Mouse (Mus musculus): ENCODE results near the gene Rnf227. TPM values are rescaled to one million over a fixed set of nuclear protein-coding genes. Genes with fewer than 3 reads are reported as not detected.

Gene Rnf227
- total RNA-seq, 2 experiments from 2014 or later, result 5.2 to 5.5 TPM

DNA sequence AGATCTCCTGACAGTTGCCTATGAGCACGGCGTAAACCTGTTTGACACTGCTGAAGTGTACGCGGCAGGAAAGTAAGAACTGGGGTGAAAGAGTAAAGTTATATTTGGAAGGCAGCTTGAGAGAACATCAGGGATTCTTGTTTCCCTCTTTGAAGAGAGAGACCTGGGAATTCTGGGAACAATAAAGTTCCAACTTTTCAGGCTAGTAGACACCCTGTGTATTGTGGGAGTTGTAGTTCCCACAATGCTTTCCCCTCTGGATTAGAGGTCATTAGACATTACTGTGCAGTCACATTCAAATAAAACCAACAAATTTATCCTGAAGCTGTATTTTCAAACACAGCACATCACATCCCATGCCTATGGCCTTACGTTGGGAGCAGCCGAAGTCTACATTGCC lies 11.7 kb upstream of the Rnf227 start:
- DNase-seq (ENCODE audit: low spot score in 2 of 2), result no peak

DNA sequence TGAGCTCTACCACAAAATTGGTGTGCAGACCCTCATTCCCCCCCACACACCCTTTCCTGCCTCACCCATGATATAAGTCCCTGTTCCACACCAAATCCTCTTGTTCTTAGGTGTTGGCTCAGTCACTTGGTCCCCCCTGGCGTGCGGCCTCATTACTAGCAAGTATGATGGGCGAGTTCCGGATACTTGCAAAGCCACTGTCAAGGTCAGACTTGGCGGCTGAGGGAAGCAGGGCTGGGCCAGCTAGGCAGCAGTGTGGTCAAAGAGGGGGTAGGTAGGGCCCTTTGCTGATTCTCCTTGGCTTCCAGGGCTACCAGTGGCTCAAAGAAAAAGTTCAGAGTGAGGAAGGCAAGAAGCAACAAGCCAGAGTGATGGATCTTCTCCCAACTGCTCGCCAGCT lies 9.1 kb upstream of the Rnf227 start:
- peak in 1 of 2 experiments; percentile 25 for DNase-seq (ENCODE audit: low spot score in 2 of 2)

DNA sequence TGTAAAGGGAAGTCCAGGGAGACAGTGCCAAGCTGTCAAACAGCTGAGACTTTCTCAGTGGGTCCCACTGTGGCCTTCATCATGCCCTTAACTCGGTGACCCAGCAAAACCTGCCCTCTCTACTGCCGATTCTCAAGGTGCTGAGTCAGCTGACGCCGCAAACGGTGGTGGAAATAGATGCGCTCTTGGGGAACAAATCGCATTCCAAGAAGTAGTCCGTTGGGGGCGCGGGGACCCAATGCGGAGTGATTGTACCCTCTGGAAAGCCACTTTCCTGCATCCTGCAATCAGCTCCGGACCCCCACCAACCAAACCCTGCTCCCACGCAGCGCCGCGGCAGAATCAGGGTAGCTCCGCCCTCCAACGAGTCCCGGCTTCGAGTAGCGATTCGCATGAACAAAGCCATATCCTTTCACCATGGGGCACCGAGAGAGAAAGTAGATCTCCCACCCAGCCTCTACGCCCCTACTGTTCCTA lies 8.3 kb upstream of the Rnf227 start:
- peak; percentile 67 for DNase-seq (ENCODE audit: low spot score in 2 of 2)

DNA sequence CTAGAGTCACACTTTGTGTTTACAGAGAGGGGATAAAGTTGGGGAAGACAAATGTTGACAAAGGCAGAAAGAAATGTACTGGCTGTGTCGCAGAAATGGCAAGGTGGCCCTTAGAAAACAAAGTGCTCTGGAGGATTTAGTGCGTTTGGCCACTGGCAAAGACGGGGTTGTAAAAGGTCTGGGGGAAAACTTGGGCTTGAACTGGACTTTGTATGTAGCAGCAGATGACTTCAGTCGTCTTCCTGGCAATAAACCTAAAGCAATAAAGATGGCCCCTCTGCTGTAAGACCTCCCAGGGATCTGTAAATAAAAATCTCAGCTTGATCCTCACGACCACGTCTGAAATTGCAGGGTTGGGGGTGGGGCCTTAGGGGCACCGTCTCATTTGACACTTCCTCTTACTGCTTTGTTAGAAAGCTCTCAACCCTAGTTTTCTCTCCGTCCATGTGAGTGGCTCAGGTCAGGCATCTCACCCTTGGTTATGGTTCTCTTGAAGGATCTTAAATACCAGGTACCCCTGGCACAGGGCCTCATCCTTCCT lies 7.5 kb upstream of the Rnf227 start:
- no peak for DNase-seq (ENCODE audit: low spot score in 2 of 2)

DNA sequence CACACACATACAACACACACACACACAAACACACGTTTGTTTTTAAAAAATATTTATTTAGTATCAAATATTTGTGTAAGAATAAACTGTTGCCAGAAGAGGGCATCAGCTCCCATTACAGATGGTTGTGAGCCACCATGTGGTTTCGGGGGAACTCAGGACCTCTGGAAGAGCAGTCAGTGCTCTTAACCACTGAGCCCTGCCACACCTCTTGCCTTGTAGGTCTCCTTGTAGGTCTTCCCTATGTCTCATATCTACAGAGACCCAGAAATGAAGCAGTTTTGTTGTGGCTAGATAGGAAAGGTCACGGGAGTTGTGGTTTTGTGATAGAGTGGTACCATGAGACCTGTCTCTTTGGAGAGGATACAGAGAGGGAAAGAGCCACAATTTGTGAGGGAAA lies 6.3 kb upstream of the Rnf227 start:
- no peak for DNase-seq (ENCODE audit: low spot score in 2 of 2)

DNA sequence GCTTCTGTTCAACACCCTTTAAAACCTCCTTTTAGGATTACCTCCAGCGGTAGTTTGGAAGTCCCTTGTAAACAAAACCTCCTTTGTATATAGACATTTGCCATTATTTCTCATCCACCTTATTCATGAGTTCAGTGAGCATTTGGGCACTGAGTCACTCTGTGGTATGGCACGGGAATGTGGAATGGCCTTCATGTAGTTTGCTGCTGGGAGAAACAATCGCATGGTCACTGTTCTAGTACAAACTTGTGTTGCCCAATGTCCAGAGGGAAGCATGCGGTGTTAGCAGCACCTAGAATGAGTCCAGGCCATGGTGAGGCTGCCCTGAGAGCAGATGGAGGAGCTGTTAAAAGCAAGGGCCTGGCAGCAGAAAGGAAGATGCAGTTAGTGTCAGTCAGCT lies 5.5 kb upstream of the Rnf227 start:
- DNase-seq (ENCODE audit: low spot score in 2 of 2), result no peak

DNA sequence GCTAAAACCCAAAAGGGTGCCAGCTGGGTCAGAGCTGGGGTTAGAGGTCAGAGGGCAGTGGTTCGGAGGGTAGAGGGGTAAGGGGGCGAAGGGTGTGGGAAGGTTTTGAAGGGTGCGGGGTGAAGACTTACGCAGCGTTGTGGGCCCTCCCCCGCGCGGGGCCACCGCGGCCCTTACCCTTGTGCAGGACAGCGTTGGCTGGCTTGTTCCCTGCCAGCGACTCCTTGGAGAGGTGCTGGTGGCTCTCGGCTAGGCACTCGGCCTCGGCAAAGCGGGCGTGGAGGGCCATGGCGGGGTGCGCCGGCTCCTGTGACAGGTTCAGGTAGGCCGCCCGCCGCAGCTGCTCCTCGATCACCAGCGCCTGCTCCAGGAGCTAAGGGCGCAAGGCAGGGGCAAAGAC lies 6.2 kb downstream of the Rnf227 start:
- DNase-seq (ENCODE audit: low spot score in 2 of 2), result no peak

DNA sequence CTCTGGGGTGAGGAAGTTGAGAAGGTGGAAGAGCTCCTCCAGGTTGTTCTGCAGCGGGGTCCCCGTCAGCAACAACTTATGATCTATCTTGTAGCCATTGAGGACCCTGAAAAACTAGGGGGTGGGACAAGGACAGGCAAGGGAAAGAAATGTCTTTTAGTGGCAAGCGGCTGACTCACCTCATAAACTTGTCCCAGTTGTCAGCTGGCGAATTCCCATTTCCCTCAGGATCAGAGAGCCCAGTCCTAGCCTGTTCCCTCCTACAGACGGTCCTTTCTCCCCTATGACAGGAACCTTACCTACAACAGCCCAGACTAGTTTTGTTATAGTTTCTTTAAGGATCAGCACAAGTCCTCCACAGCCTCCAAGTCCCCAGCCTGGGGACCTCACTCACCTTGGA lies 16.3 kb downstream of the Rnf227 start:
- no peak for DNase-seq (ENCODE audit: low spot score in 2 of 2)

DNA sequence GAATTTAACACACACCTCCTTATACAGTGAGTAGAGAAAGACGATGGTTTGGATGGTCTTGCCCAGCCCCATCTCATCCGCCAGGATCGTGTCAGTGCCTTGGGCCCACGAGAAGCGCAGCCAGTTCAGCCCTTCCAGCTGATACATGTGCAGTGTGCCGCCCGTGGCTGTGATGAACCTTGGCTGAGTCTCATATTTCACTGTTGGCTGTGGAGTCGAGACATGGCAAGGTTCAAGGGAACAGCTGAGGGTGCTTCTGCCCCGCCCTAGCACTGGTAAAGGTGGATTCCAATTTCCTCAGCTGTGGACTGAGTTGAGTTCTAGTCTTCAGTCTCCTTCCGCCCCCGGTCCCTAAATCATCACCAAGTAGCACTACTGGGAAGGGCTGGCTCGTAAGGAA lies 17.4 kb downstream of the Rnf227 start:
- no peak for DNase-seq (ENCODE audit: low spot score in 2 of 2)

DNA sequence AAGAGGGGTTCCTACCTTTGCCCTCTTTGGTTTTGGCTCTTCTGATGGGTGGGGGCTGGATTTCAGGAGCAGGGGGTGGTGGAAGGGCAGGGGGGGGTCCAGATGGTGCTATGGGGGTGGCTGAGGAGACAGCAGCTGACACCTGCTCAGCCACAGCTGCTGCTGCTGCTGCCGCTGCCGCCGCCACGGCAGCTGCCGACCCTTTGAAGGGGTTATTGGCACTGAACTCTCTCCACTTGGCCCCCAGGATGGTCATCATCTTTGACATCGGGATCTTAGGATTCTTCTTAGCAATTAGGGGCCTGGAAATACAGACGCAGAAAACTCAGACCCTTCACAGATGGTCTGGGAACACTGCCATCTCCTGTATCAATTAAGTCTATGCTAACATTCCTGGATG lies 21.8 kb downstream of the Rnf227 start:
- DNase-seq (ENCODE audit: low spot score in 2 of 2), result no peak

DNA sequence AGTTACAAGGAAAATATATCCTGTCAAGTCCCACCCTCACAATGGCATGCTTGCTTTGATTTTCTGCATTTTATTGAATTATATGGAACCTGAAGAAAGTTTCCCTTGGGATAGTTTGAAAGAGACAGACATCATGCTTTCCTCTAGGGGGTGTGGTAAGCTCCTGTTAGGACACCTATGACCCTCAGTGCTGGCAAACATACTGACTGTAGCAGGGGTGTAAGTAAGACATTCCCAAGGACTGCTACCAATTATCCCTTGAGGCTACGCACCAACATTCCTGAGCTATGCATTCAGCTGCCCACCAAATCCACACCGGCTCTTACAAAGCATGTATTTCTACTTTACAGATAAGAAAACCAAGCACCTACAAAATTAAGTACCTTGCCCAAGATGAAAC lies 22.2 kb downstream of the Rnf227 start:
- no peak for DNase-seq (ENCODE audit: low spot score in 2 of 2)

DNA sequence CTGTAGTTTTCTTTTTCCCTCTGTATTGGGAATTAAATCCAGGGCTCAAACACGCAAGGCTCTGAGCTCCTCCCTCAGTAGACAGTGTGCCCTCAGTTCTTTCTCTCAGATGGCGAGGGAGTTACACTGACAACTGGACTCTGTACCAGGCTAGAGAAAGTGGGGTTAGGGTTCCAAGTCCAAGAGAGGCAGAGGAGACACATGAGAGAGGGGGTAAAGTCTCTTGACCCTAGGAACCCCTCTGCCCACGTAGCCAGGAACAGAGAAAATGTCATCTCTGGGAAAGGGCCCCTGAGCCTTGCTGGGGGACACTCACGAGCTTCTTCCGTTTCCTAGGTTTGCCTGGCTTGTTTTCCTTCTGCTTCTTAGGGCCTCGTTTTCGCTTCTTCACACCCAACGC lies 24.1 kb downstream of the Rnf227 start:
- no peak for DNase-seq (ENCODE audit: low spot score in 2 of 2)

DNA sequence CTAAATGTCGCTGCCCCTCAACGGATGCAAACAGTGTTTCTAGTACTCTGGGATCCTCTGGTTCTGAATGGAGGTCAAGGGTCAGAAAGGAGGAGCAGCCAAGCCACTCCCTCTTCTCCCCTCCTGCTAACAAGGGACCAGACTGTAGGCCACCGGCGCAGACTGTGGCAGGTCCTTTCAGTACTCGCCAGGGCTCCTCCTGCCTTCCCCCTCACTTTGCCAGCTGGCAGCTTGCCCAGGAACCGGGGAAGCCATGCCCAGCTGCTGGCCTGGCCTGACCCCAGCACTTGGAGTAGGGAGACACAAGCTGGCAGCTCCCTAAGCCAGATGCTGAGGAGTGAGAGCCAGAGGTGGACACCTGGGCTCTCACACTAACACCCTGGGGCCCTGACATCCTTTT lies 24.6 kb downstream of the Rnf227 start:
- DNase-seq (ENCODE audit: low spot score in 2 of 2), result peak; percentile 91 to 94

DNA sequence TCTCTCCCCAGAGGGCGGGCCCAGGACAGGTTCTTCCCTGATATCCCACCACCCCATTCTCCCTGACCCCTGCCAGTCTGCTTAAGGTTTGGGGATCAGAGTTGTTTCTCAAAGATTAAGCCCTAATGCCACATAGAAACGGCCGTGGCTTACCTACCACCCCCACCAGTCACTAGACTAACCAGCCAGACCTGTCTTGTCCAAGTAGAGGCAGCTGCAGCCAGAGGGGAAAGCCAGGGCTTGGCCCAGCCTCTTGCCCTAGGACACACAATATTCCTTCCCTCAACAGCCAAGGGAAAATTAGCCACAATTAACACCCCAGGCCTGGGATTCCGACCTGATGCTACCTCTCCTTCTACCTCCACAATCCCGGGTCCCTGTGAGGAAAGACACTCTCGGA lies 25.5 kb downstream of the Rnf227 start:
- no peak for DNase-seq (ENCODE audit: low spot score in 2 of 2)

DNA sequence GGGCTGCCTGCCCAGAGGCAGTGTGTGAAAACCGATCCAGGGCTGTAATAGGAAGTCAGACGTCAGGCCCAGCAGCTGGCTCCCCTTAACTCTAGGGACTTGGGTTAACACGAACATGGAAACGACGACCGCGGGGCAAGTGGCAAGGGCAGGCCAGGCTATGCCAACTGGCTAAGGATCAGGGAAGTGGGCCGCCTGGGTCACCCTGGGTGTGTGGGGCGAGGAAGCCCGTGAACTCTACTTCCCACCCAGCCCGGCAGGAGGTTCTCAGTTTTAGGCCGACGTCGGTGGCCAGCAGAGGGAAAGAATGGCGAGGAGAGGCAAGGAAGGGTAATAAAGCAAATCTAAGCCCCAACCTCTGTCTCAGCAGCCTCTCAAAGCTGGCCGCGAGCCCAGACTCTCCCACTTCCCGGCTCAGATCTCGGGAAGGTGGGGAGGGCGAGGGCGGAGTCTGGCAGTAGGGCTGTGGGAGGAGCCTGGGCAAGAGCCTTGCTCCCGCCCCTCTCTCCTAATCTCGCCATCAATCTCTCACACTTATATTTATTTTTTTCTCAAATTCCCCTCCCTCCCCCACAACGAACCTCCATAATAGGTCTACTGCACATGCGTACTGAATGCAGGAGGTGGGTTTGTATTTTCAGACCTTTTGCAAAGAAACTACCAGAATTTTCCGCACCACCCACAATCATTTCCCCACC lies 26.0 kb downstream of the Rnf227 start:
- DNase-seq (ENCODE audit: low spot score in 2 of 2), result peak; percentile 92

DNA sequence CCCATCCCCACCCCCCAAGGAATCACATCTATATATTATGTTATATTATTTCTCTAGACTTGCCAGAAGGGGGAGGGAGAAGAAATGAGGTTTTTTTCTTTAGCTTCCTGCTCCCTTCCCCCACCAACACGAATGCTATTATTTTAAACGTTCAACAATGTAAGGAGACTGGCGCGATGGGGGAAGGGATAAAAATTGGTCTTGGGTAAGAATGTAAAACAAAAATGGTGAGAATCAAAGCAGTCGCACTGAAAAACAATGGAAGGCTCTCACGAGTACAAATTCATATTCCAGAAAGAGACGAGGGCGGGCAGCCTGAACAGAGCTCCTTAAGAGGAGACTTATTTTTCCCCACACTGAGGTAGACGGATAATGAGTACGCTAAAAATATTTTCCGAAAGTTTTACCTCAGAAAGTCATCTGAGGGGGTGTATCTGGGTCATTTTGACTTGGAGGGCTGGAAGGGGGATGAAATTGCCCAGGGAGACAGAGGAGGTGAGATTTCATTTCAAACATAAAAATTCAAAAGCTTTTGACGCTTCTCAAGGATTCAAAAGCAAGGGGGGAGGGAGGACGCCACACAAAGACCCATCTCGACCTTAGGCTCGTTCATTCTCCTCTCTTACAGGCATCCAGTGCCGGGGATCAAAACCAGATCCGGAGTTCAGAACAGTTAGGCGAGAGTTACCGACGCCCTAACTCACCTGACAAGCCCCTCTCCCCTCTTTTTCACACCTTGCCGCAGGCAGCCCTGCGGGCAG lies 26.8 kb downstream of the Rnf227 start:
- DNase-seq (ENCODE audit: low spot score in 2 of 2), result peak; percentile 29 to 35

DNA sequence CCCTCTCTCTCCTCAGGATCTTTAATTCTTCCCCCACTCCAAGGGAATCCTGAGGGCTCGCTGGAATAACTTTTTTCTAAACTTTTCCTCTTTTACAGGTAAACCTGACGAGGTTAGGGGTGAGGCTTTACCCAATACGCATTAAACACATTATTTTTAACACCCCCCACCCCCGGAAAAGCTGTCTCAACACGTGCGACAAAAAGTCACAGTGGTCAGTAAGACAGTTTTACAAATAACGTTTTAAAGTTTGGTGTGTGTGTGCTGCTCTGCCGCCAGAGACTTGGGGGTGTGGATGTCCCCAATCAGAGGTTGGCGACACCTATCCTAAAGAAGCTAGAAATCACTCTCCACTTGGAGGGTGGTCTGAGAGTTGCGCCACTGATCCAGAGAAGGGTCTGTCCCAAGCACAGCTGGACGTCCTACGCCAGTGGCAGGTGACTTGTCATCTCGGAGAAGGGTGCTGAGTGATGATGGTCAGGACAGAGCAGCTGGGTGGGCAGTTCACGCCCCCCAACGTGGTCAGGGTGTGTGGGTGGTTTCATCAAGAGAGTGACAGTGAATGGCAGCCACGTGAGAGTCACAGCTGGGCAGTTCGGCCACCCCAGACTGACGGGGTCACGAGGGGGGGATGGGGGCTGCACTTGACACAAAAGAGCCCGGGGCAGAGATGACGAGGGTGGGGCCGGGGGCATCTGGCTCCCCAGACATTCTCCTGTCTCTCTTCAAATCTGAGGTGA lies 27.5 kb downstream of the Rnf227 start:
- DNase-seq (ENCODE audit: low spot score in 2 of 2), result peak; percentile 27 to 51

DNA sequence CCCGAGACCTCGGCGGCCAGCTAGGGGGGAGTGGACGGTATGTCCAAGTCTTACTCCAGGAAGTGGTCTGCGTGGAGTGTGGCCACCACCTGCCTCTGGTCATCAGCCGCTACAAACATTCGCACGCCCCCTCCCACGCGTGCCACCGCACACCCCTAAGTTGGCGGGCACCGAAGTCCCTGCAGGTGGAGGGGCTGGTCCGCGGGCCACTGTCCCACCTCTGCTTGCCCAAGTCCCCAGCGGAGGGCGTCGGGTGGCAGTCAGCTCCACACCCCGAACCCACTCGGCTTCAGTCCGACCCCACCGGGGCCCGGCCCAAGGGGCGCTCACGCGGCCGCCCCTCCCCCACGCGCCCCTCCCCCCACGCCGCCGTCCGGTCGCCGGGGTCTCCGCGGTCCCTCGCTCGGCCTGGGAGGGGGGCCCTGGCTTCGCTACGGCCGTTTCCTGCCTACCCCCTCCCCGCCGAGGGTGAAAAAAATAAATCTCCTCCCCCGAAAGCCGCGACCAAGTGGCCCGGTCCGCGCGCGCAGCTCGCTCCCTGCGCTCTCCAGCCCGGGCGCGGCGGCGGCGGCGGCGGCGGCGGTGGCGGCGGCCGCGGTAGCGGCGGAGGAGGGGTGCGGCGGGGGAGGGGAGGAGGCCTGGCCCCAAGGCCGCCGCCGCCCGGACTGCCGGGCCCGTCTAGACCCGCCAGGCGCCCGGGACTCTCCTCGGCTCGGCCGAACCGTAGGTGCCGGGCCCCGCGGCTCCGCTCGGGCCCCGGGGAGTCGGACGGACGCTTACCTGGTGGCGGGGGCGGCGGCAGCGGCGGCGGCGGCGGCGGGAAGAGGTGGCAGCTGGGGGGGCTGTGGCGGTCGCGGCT lies 28.3 kb downstream of the Rnf227 start:
- peak; percentile 56 to 62 for DNase-seq (ENCODE audit: low spot score in 2 of 2)

DNA sequence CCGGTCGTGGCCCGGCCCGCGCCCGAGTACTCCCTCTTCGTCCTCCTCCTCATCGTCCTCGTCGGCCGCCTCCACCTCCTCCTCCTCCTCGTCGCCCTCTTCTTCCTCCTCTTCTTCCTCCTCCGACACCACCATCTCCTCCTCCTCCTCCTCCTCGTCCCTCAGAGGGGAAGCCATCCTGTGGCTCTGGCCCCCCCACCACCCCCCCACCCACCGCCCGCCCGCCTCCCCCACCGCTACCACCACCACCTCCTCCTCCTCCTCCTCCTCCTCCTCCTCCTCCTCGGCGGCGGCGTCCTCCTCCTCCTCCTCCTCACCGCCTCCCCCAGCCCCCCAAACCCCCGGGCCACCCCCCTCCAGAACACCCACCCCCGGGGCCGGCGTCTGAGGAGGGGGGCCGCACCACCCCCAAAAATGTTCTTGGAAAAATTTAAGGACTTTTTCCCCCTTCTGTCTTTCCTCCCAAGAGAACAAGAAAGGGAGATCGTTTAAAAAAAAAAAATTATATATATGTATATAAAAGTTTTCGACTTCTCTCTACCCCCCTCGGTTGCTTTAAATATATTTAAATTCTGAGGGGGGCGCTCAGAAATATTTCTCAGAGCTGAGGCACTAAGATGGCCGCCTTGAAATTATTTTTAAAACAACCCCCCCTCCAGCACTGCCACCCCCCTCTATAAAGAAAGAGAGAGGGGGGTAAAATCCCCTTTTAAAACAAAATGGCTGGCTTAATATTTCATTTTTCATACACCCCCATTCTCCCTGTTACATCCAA lies 29.1 kb downstream of the Rnf227 start, which contains the start of gene Chd3:
Gene Chd3 (minus strand): TSS at position 192 of the 775 bp plus-strand sequence.
- no peak for DNase-seq (ENCODE audit: low spot score in 2 of 2)

All from adrenal gland, adult 18-20 months (tissue).